Mouse (Mus musculus) frontal cortex, adult 2 months (tissue): ENCODE results near the gene Rab40c. TPM values are rescaled to one million over a fixed set of nuclear protein-coding genes. Genes with fewer than 3 reads are reported as not detected.

Source experiments
- DNase-seq, 2 experiments: peaks; one replicate each; pipeline ENCODE4 v3.0.0; 2022; ENCODE audit warnings: low spot score in 1 of 2; ENCODE audit errors: extremely low spot score in 1 of 2
- polyA plus RNA-seq: library from polyadenylated mRNA; depleted of rRNA; stranded (reverse); fragments of >200 nt; gene quantifications from 2 replicates; pipeline ENCODE4 v1.2.3, GENCODE M21; 2012

Rab40c gene
- polyA plus RNA-seq, 1 experiment: 63.6 TPM

DNA sequence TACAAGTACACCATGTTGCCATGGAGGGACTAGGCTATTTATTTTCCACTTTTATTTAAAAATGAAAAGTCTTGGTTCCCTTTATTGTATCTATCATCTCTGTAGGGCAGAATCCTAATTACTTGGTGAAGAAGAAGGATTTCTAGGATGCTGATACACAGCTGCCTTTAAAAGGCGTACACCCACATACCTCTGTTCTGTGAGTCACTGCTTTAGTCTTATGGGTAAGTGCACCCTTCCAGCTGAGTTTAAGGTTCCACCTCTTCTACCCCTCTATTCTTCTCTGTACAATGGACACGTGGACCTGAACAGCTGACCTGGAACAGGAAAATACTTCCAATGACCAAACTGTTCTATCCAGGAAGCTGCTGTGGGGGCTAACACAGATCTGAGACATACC lies 11.9 kb downstream of the Rab40c start:
- no peak for DNase-seq

GRCm38 (mm10) chr17:25903061-25903460 lies 16.5 kb downstream of the Rab40c start:
- no peak for DNase-seq

DNA sequence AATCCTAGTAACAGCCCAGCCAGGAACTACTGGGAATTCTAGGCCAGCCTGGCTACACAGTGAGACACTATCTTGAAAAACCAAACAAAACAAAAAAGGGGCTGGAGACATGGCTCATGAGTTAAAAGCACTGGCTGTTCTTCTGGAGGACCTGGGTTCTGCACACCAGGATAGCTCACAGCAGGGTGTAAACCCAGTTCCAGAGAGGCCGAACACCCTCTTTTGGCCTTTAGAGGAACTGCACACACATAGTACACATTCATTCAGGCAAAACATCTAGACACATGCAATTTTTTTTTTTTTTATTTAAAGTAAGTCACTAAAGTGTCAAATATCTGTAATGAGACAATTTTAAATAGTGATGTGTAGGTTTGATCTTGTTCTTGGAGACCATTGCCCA lies 19.3 kb downstream of the Rab40c start:
- DNase-seq: no peak

DNA sequence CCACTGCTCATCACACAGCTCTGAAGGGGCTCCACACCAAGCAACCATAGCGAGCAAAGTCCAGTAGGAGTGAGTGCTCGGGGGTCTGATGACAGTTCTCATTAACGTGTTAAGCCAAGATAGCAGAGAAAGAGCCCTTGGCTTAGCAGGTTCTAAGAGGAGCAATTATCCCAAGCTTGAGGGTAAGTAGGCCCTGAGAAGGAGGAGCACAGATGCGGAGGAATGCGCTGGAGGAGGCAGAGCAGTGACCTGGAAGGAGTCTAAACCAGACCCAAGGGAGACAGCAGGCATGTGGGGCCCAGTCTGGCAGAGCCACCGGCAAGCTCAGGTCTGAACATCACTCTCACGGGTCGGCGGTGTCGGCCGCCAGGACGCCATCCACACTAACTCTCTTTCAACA lies 23.6 kb downstream of the Rab40c start:
- DNase-seq: no peak

DNA sequence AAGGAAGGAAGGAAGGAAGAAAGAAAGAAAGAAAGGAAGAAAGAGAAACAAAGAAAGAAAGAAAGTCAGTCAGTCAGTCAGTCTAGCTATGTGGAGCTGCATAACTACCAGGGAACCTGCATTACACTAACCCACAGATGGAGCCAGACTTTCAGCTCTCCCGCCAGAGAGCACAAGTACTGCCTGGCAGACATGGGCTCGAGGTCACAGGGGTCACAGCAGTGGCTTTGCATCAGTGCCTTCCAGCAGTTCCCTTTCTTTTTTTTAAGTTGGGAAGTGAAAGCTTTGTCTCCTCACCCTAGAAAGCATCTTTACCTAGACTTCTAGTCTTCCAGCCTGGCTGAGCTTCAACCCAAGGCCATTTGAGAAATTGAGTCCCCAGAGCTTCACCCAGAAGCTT lies 24.1 kb downstream of the Rab40c start:
- DNase-seq: no peak

DNA sequence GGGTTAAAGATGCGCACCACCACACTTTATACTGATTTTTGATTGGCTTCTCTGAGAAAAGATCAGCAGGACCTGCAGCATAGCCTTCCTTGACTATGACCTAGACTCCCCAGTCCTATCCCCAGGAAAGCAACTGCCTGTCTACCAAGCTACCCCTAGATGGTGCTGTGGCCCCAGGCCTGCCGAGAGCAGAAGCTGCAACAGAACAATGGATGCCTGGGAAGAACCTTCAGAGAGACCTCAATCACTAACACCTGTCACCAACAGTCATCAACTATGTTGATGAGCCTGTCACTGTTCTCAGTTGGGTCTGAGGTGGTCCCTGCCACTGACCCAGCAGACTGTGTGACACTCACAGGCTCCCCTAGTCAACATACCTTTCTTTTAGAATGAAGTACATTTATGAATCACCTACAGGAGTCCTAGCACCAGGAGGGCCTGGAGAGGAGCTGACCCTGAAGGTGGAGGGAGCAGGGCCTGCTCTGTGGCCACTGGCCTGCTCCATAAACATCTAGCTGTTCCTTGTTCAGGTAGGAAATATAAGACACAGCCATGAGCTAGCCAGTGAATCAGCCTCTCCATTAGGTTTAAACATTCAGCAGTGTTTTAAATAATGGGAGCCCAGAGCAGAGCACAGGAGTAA lies 25.4 kb downstream of the Rab40c start:
- DNase-seq: peak in 1 of 2 experiments; percentile 82

- DNase-seq: peak in 1 of 2 experiments; percentile 50
Measured at GRCm38 (mm10) chr17:25888837-25889236, 30.7 kb downstream of the Rab40c start.

GRCm38 (mm10) chr17:25887467-25887866 lies 32.1 kb downstream of the Rab40c start:
- DNase-seq: no peak

- DNase-seq: no peak
Measured at GRCm38 (mm10) chr17:25886806-25887205, 32.7 kb downstream of the Rab40c start.

DNA sequence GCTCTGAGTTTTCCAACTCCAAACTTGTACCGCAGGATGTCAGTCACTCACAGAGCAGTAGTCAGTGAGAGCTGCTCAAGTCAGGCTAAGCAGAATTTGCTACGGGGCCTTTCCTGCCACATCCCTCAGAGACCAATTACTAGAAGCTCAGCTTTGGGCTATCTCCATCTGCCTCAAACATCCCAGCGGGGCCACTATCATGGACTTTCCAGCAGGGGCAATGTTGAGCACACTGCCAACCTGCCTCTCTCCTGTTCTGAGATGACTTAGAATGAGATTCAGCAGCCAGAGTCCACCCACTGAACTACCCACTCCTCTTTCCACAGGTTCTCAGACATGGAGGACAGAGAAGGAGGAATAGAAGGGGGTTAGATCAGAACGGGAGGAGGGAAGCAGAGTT lies 33.9 kb downstream of the Rab40c start:
- peak in 1 of 2 experiments; percentile 53 for DNase-seq

GRCm38 (mm10) chr17:25883824-25884223 lies 35.7 kb downstream of the Rab40c start:
- DNase-seq: no peak

- DNase-seq: no peak
Measured at GRCm38 (mm10) chr17:25883268-25883667, 36.3 kb downstream of the Rab40c start.

DNA sequence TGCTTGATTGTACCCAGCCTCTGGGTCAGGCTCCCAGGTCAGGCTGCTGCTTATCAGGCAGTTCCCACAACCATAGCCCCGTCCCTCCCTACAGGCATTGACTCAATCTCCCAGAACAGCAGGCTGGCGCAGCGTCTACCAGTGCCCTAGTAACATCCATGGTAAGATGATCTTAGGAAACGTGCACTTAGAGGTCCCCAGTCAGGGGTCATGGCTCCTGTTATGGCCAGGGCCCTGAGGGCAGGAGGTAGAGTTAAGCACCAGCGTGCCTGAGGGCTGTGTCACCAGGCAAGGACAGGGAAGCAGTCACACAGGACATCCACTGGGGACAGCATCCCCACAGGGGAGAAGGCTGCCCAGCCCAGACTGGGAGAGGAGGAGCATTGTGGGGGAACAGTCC lies 37.2 kb downstream of the Rab40c start:
- no peak for DNase-seq

- no peak for DNase-seq
Measured at GRCm38 (mm10) chr17:25881691-25882090, 37.8 kb downstream of the Rab40c start.

DNA sequence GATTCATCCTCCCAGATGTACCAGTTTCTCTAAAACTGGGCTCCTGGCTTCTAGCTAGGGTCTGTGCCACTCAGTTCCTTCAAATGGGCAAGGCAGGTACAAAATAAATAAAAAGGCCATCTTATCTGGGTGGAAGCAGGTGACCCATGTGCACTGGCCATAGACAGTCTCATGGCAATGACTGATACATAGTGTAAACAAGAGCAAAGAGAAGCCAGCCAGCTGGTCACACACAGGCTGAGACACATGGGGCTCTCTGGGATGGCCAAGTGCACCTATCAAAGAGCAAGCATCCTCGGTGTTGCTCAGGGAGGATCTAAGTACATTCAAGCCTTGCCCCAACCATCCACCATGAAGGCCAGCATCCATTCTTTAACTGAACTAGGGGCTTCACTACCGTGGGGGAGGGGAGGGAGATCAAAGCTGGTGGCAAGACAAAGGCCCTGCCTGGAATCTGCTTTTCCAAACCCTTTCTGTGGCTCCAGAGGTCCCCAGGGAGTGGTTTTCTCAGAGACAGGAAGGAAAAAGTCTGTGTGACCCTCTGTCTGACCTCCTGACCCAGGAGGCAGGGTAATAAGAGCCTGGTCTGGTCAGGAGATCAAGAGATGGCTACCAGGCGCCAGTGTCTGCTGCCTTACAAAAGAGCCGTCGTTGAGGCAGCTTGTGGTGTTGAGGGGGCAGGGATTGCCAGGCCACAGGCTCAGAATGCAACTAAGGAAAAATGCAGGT lies 38.5 kb downstream of the Rab40c start:
- DNase-seq: no peak

GRCm38 (mm10) chr17:25880196-25880910 lies 39.2 kb downstream of the Rab40c start, which contains the start of gene Wfikkn1:
Gene Wfikkn1 (minus strand): TSS chr17:25880858.
- no peak for DNase-seq

GRCm38 (mm10) chr17:25879750-25880149 lies 39.8 kb downstream of the Rab40c start:
- DNase-seq: no peak

- DNase-seq: peak in 1 of 2 experiments; percentile 69
Measured at GRCm38 (mm10) chr17:25879261-25879660, 40.3 kb downstream of the Rab40c start.

DNA sequence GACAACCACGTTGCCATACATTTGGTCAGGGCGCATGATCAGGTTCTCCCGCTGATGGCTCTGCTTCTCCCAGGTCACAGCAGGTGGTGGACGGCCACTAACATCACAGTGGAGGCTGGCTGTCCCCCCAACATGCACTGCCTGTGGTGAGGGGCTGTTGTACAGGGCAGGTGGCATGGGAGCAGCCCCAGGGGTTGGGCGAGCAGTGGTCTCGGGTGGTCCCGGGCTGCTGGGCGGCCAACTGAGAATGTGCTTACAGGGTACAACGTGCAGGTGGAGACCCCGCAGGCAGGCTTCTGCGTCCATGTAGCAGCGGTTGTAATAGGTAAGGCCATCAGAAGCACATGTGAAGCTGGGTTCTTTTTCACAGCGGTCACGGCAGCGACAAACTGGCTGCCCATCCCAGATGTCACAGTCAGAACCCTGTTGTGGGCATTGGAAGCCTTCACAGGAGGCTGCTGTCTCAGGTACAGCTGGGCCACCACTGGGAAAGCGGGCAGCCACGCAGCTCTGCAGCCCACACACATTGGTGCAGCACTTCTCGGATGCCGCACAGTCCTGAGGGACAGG lies 40.8 kb downstream of the Rab40c start:
- no peak for DNase-seq

DNA sequence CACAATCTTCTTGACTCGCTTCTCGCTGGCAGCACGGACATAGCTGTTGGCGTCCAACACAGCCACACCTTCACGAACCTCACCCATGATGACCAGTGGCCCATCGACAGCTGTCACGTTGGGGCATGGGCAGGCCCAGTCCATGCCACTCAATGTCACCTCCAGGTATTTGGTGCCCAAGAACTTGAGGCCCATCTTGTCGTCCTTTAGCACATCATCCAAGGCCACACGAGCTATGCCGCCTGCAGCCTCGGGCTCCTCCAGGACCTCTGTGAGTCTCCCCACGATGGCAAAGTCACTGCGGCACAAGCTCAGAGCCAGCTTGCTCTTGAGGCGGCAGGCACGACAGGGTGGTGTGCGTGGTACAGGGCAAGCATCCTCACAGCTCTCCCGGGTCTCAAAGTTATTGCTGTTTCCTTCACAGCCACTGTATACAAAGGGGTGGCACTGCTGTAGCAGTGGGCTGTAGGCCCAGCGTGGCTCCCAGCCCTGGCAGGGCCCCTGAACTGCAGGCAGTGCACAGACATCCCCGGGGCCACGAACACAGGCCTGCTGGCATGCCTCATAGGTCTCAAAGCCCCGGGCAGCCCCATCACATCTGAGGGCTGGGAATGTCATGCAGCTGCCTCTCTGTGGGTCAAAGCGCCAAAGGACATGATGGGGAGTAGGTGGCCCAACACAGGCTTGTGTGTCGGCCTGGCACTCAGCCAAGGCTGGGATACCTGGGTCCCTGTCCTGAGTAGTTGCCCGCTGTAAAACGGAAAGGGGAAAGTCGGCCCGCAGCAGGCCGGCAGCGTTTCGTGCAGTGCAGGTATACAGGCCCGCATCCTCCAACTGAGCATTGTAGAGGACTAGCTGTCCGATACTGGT lies 41.6 kb downstream of the Rab40c start:
- no peak for DNase-seq
